Mouse (Mus musculus): ENCODE measurements around the gene Meis2. TPM values are rescaled to one million over a fixed set of nuclear protein-coding genes. Genes with fewer than 3 reads are reported as not detected.

The Meis2 gene
- polyA plus RNA-seq, 1 experiment from 2014 or later: 51.4 TPM

- Histone ChIP-seq H3K4me3 (ENCODE audit: low read depth, low read length) (no peak overlapping the region), H3K9ac (ENCODE audit: low read length) (no peak overlapping the region), H3K36me3 (ENCODE audit: control insufficient read depth, insufficient read depth, low read length) (no peaks in the 10 kb centered on the region), H3K27me3 (ENCODE audit: control insufficient read depth, insufficient read depth, low read length) (peaks cover 5% of the 10 kb centered on the region), H3K27ac (replicated peaks; ENCODE audit: low read depth, low read length) (no peak overlapping the region), H3K4me1 (ENCODE audit: control insufficient read depth, insufficient read depth, low read length) (peaks cover 10% of the 10 kb centered on the region), H3K4me2 (ENCODE audit: low read depth, severe bottlenecking) (no peak overlapping the region), H3K9me3 (ENCODE audit: control insufficient read depth, low read length) (no peaks in the 10 kb centered on the region)
- WGBS: 3% methylated on average over 2 of the region's 2 CpGs
- DNase-seq (ENCODE audit: low spot score) (no peak), ATAC-seq (ENCODE audit: insufficient number of reproducible peaks, low FRiP score, low TSS enrichment, low read depth) (no peak)
Measured at GRCm38 (mm10) chr2:115897001-115897400, 168.6 kb downstream of the Meis2 start.

GRCm38 (mm10) chr2:115895717-115896116 is 169.9 kb downstream of the Meis2 start:
- H3K4me3 ChIP-seq (ENCODE audit: low read depth, low read length): no peak overlapping the region
- H3K27ac ChIP-seq (replicated peaks; ENCODE audit: low read depth, low read length): no peak overlapping the region
- no peak for DNase-seq (ENCODE audit: low spot score)
- H3K4me1 ChIP-seq (ENCODE audit: control insufficient read depth, insufficient read depth, low read length): peaks cover 10% of the 10 kb centered on the region
- peaks cover 5% of the 10 kb centered on the region for H3K27me3 ChIP-seq (ENCODE audit: control insufficient read depth, insufficient read depth, low read length)
- no peaks in the 10 kb centered on the region for H3K36me3 ChIP-seq (ENCODE audit: control insufficient read depth, insufficient read depth, low read length)
- H3K9ac ChIP-seq (ENCODE audit: low read length): no peak overlapping the region
- H3K9me3 ChIP-seq (ENCODE audit: control insufficient read depth, low read length): no peaks in the 10 kb centered on the region
- ATAC-seq (ENCODE audit: insufficient number of reproducible peaks, low FRiP score, low TSS enrichment, low read depth): no peak
- no peak overlapping the region for H3K4me2 ChIP-seq (ENCODE audit: low read depth, severe bottlenecking)
- 93% methylated on average over 3 of the region's 3 CpGs for WGBS

DNA sequence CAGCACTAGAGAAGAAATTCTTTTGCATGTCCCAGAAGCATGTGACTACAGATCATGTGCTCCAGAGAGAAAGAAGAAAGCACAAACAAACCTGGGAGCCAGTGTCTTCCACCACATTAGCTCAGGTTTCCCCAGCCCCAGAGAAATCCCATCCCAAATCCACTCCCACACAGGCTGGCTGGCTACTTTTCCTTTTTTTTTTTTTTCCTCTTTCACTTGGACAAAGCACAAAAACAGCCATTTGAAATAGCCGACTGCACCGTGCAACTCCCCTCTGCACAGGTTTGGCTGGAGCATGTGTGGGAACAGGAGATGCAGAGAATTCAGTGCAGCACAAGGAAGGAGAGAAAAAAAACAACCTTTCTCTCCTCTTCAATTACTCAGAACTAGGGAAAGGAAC is 170.4 kb downstream of the Meis2 start:
- Histone ChIP-seq H3K9me3 (ENCODE audit: control insufficient read depth, low read length) (no peaks in the 10 kb centered on the region), H3K27me3 (ENCODE audit: control insufficient read depth, insufficient read depth, low read length) (peaks cover 5% of the 10 kb centered on the region), H3K4me2 (ENCODE audit: low read depth, severe bottlenecking) (no peak overlapping the region), H3K9ac (ENCODE audit: low read length) (no peak overlapping the region), H3K4me1 (ENCODE audit: control insufficient read depth, insufficient read depth, low read length) (peaks cover 10% of the 10 kb centered on the region), H3K27ac (replicated peaks; ENCODE audit: low read depth, low read length) (no peak overlapping the region), H3K4me3 (ENCODE audit: low read depth, low read length) (no peak overlapping the region), H3K36me3 (ENCODE audit: control insufficient read depth, insufficient read depth, low read length) (no peaks in the 10 kb centered on the region)
- 73% methylated on average over 2 of the region's 2 CpGs for WGBS
- DNase-seq (ENCODE audit: low spot score) (no peak), ATAC-seq (ENCODE audit: insufficient number of reproducible peaks, low FRiP score, low TSS enrichment, low read depth) (no peak)

- no peaks in the 10 kb centered on the region for H3K9me3 ChIP-seq (ENCODE audit: control insufficient read depth, low read length)
- 47% methylated on average over 6 of the region's 6 CpGs for WGBS
- ATAC-seq (ENCODE audit: insufficient number of reproducible peaks, low FRiP score, low TSS enrichment, low read depth): no peak
- H3K9ac ChIP-seq (ENCODE audit: low read length): no peak overlapping the region
- no peak overlapping the region for H3K27ac ChIP-seq (replicated peaks; ENCODE audit: low read depth, low read length)
- H3K4me2 ChIP-seq (ENCODE audit: low read depth, severe bottlenecking): no peak overlapping the region
- no peak for DNase-seq (ENCODE audit: low spot score)
- H3K36me3 ChIP-seq (ENCODE audit: control insufficient read depth, insufficient read depth, low read length): no peaks in the 10 kb centered on the region
- H3K4me1 ChIP-seq (ENCODE audit: control insufficient read depth, insufficient read depth, low read length): 0 out of 2 replicates have a peak, but pooled peaks cover 8% of the 10 kb centered on the region
- peaks cover 5% of the 10 kb centered on the region for H3K27me3 ChIP-seq (ENCODE audit: control insufficient read depth, insufficient read depth, low read length)
- no peak overlapping the region for H3K4me3 ChIP-seq (ENCODE audit: low read depth, low read length)
Measured at GRCm38 (mm10) chr2:115893113-115893512, 172.5 kb downstream of the Meis2 start.

GRCm38 (mm10) chr2:115890715-115891114 is 174.9 kb downstream of the Meis2 start:
- Histone ChIP-seq H3K27ac (replicated peaks; ENCODE audit: low read depth, low read length) (no peak overlapping the region), H3K9me3 (ENCODE audit: control insufficient read depth, low read length) (no peaks in the 10 kb centered on the region), H3K4me3 (ENCODE audit: low read depth, low read length) (no peak overlapping the region), H3K27me3 (ENCODE audit: control insufficient read depth, insufficient read depth, low read length) (peaks cover 5% of the 10 kb centered on the region), H3K9ac (ENCODE audit: low read length) (no peak overlapping the region), H3K4me2 (ENCODE audit: low read depth, severe bottlenecking) (no peak overlapping the region), H3K36me3 (ENCODE audit: control insufficient read depth, insufficient read depth, low read length) (no peaks in the 10 kb centered on the region), H3K4me1 (ENCODE audit: control insufficient read depth, insufficient read depth, low read length) (0 out of 2 replicates have a peak, but pooled peaks cover 8% of the 10 kb centered on the region)
- ATAC-seq (ENCODE audit: insufficient number of reproducible peaks, low FRiP score, low TSS enrichment, low read depth) (no peak), DNase-seq (ENCODE audit: low spot score) (no peak)
- 71% methylated on average over 2 of the region's 2 CpGs for WGBS

- WGBS: 87% methylated on average over 3 of the region's 3 CpGs
- no peak for ATAC-seq (ENCODE audit: insufficient number of reproducible peaks, low FRiP score, low TSS enrichment, low read depth)
- H3K36me3 ChIP-seq (ENCODE audit: control insufficient read depth, insufficient read depth, low read length): no peaks in the 10 kb centered on the region
- no peaks in the 10 kb centered on the region for H3K9me3 ChIP-seq (ENCODE audit: control insufficient read depth, low read length)
- peaks cover 5% of the 10 kb centered on the region; the same call in 1 of the 2 replicates for H3K27me3 ChIP-seq (ENCODE audit: control insufficient read depth, insufficient read depth, low read length)
- no peak overlapping the region for H3K27ac ChIP-seq (replicated peaks; ENCODE audit: low read depth, low read length)
- 0 out of 2 replicates have a peak, but pooled peaks cover 8% of the 10 kb centered on the region for H3K4me1 ChIP-seq (ENCODE audit: control insufficient read depth, insufficient read depth, low read length)
- DNase-seq (ENCODE audit: low spot score): no peak
- no peak overlapping the region for H3K9ac ChIP-seq (ENCODE audit: low read length)
- H3K4me2 ChIP-seq (ENCODE audit: low read depth, severe bottlenecking): no peak overlapping the region
- H3K4me3 ChIP-seq (ENCODE audit: low read depth, low read length): no peak overlapping the region
Measured at GRCm38 (mm10) chr2:115890030-115890429, 175.6 kb downstream of the Meis2 start.

GRCm38 (mm10) chr2:115889212-115889611 is 176.4 kb downstream of the Meis2 start:
- Histone ChIP-seq H3K36me3 (ENCODE audit: control insufficient read depth, insufficient read depth, low read length) (no peaks in the 10 kb centered on the region), H3K4me2 (ENCODE audit: low read depth, severe bottlenecking) (no peak overlapping the region), H3K27ac (replicated peaks; ENCODE audit: low read depth, low read length) (no peak overlapping the region), H3K4me3 (ENCODE audit: low read depth, low read length) (no peak overlapping the region), H3K4me1 (ENCODE audit: control insufficient read depth, insufficient read depth, low read length) (0 out of 2 replicates have a peak, but pooled peaks cover 8% of the 10 kb centered on the region), H3K9me3 (ENCODE audit: control insufficient read depth, low read length) (no peaks in the 10 kb centered on the region), H3K27me3 (ENCODE audit: control insufficient read depth, insufficient read depth, low read length) (peaks cover 5% of the 10 kb centered on the region; the same call in 1 of the 2 replicates), H3K9ac (ENCODE audit: low read length) (no peak overlapping the region)
- WGBS: 86% methylated on average over 4 of the region's 4 CpGs
- DNase-seq (ENCODE audit: low spot score) (no peak), ATAC-seq (ENCODE audit: insufficient number of reproducible peaks, low FRiP score, low TSS enrichment, low read depth) (0 out of 2 replicates have a peak, but pooled peaks have one; percentile 31)

- no peak overlapping the region for H3K4me2 ChIP-seq (ENCODE audit: low read depth, severe bottlenecking)
- no peak overlapping the region for H3K27ac ChIP-seq (replicated peaks; ENCODE audit: low read depth, low read length)
- H3K36me3 ChIP-seq (ENCODE audit: control insufficient read depth, insufficient read depth, low read length): no peaks in the 10 kb centered on the region
- H3K27me3 ChIP-seq (ENCODE audit: control insufficient read depth, insufficient read depth, low read length): peaks cover under 1% of the 10 kb centered on the region; the same call in 1 of the 2 replicates
- WGBS: 30% methylated on average over 5 of the region's 5 CpGs
- DNase-seq (ENCODE audit: low spot score) (no peak), ATAC-seq (ENCODE audit: insufficient number of reproducible peaks, low FRiP score, low TSS enrichment, low read depth) (no peak)
- H3K4me1 ChIP-seq (ENCODE audit: control insufficient read depth, insufficient read depth, low read length): 0 out of 2 replicates have a peak, but pooled peaks cover 8% of the 10 kb centered on the region
- H3K9ac ChIP-seq (ENCODE audit: low read length): no peak overlapping the region
- no peak overlapping the region for H3K4me3 ChIP-seq (ENCODE audit: low read depth, low read length)
- H3K9me3 ChIP-seq (ENCODE audit: control insufficient read depth, low read length): no peaks in the 10 kb centered on the region
Measured at GRCm38 (mm10) chr2:115888336-115889077, 177.1 kb downstream of the Meis2 start.

All from limb, embryonic 11.5 days (tissue).